ENCODE assay signal across 14 mouse cellular contexts in the genomic region with DNA sequence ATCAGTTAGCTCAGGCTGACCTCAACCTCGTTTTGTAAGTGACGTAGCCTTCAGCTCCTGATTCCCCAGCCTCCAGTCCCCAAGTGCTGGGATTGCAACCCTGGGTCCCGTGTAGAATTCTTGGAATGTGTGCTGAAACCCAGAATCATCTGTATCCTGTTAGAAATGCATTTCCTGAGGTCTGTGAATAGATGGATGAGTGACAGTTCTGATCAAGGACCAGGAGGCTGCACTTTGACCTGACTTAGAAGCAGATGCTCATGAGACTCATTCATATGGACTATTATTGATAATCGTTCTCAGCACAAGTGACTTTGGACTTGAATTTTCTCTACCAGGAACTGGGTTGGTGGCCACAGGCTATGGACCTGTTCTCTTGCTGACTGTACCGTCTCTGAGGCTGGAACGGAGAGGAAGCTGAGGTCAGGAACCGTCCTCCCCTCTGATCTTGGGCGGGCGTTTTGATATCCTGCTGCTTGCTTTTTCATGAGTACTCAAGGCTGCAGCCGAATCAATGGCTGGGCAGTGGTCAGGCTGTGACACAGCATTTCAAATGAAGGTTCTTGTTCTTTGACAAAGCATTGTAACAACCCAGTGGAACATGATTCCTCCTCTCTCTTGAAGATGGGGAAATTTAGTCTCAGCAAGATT.
"Had no signal": no experiment of that assay in that cellular context is flagged by ENCODE, and none has a peak within 500 bp of the region (broad histone marks: within the 10 kb centered on the region; RNA-seq: fewer than 3 reads in every experiment).

No protein-coding gene starts in this region.

- DNase-seq: kidney, postnatal 25 days; lung, embryonic 14.5 days; lung, postnatal 10 days; lung, postnatal 4 days; midbrain, embryonic 14.5 days; spleen, adult 18-20 months; thymus, adult 2 months; thymus, postnatal 25 days had no signal

- H3K27ac ChIP-seq: limb, embryonic 15.5 days; liver, embryonic 12.5 days; neural tube, embryonic 15.5 days; stomach, embryonic 15.5 days had no signal

- H3K9ac ChIP-seq: limb, embryonic 15.5 days; liver, embryonic 12.5 days; lung, embryonic 14.5 days; neural tube, embryonic 15.5 days; stomach, embryonic 15.5 days had no signal

- H3K36me3 ChIP-seq: limb, embryonic 15.5 days; liver, embryonic 12.5 days; neural tube, embryonic 15.5 days; stomach, embryonic 15.5 days had no signal

- H3K27me3 ChIP-seq: limb, embryonic 15.5 days; liver, embryonic 12.5 days; stomach, embryonic 15.5 days had no signal

- H3K4me1 ChIP-seq: liver, embryonic 12.5 days; megakaryocyte, embryonic 14.5 days; stomach, embryonic 15.5 days had no signal

- H3K4me3 ChIP-seq: limb, embryonic 15.5 days; liver, embryonic 12.5 days; myocyte; neural tube, embryonic 15.5 days; stomach, embryonic 15.5 days had no signal

- ATAC-seq: liver, embryonic 12.5 days had no signal

- H3K4me2 ChIP-seq: limb, embryonic 15.5 days; liver, embryonic 12.5 days; lung, embryonic 14.5 days; neural tube, embryonic 15.5 days; stomach, embryonic 15.5 days had no signal

- H3K9me3 ChIP-seq: limb, embryonic 15.5 days; liver, embryonic 12.5 days; megakaryocyte, embryonic 14.5 days; neural tube, embryonic 15.5 days; stomach, embryonic 15.5 days had no signal
